Mouse (Mus musculus) thymus, adult 2 months (tissue): ENCODE measurements around the gene Lyar. TPM values are rescaled to one million over a fixed set of nuclear protein-coding genes. Genes with fewer than 3 reads are reported as not detected.
A peak's percentile ranks its signal among the peaks of the same experiment; 100 is the strongest.

Experiments
- DNase-seq: peaks from one replicate; pipeline ENCODE4 v3.0.0; 2021
- H3K27ac ChIP-seq: fragments of 200-500 bp; 2 replicates; pipeline ENCODE4 v1.5.1; 2012; ENCODE audit warnings: low read length, control low read depth; ENCODE audit not compliant: control insufficient read depth, insufficient read depth
- H3K27me3 ChIP-seq: fragments of 200-500 bp; 2 replicates; pipeline ENCODE4 v1.6.1; 2012; ENCODE audit warnings: mild to moderate bottlenecking, low read length, moderate library complexity, mixed read lengths; ENCODE audit not compliant: control insufficient read depth, insufficient read depth
- H3K36me3 ChIP-seq: fragments of 200-500 bp; 2 replicates; pipeline ENCODE4 v1.6.1; 2012; ENCODE audit warnings: mild to moderate bottlenecking, low read length, moderate library complexity; ENCODE audit not compliant: control insufficient read depth, insufficient read depth
- H3K4me1 ChIP-seq: fragments of 200-500 bp; replicated peaks from 2 replicates; pipeline ENCODE4 v1.6.1; 2012; ENCODE audit warnings: low read length; ENCODE audit not compliant: control insufficient read depth, insufficient read depth
- H3K4me3 ChIP-seq: fragments of 200-500 bp; 2 replicates; pipeline ENCODE4 v1.5.1; 2012; ENCODE audit warnings: mild to moderate bottlenecking, low read length, control low read depth, moderate library complexity; ENCODE audit not compliant: control insufficient read depth, insufficient read depth
- CTCF ChIP-seq: fragments of 200-500 bp; IDR thresholded peaks from 2 replicates; pipeline ENCODE4 v1.5.1; 2012; ENCODE audit warnings: mild to moderate bottlenecking, control low read depth, low read length, moderate library complexity, borderline replicate concordance; ENCODE audit not compliant: control insufficient read depth, poor library complexity, insufficient read depth; ENCODE audit errors: extremely low read depth
- POLR2A ChIP-seq: fragments of 200-500 bp; IDR thresholded peaks from 2 replicates; pipeline ENCODE4 v1.6.1; 2012; ENCODE audit warnings: mild to moderate bottlenecking, low read length, control low read depth, moderate library complexity; ENCODE audit not compliant: control insufficient read depth, poor library complexity, insufficient read depth; ENCODE audit errors: extremely low read depth
- WGBS: fragments of 180-500 bp; shearing (Covaris S2); methylation state at CpG from one replicate; pipeline ENCODE4 v1.1.7; 2018; 5-methylcytosine and 5-hydroxymethylcytosine counted together
- polyA plus RNA-seq: library from polyadenylated mRNA; depleted of rRNA; stranded (reverse); fragments of >200 nt; gene quantifications from 2 replicates; pipeline ENCODE4 v1.2.3, GENCODE M21; 2012; rRNA removed

Gene Lyar
- 8.1 and 8.4 TPM in 2 replicates for polyA plus RNA-seq

DNA sequence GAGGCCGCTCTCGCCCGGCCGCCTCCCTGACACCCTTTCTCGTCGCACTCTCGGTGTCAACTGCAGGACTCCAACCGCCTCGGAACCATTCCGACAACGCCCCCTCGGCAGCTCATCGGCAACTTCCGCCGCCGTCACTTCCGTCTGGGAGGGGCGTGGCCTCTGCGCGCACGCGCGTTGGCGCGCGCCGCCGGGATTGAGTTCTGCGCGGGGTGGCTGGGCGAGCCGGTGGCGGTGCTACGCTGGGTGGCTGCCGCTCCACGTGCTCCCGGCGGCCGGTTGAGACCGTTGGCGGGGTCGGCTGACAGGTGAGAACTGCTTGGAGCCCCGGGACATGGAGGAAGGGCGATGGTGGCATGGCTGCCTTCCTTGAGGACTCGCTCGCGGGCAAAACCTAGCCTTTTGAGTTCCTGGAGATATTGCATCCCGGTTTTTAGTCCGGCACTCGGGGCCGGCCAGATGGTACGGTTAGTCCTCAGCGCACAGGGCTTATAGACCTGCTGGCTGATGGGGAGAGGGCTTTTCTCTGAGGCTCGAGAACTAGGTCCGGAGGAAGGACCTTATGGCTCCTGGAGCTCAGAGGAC lies at the start of gene Lyar, which contains the start of gene Zbtb49:
TSS of gene Lyar (plus strand) at position 143 of the 585 bp plus-strand sequence.
TSS of gene Zbtb49 (minus strand) at position 130 of the 585 bp plus-strand sequence.
- TF ChIP-seq POLR2A (peak; percentile 67), CTCF (no peak)
- under 1% methylated on average over 55 of the region's 55 CpGs for WGBS
- peaks cover 13% of the 10 kb centered on the region for H3K4me1 ChIP-seq
- H3K27me3 ChIP-seq: no peaks in the 10 kb centered on the region
- no peaks in the 10 kb centered on the region for H3K36me3 ChIP-seq
- H3K4me3 ChIP-seq: peak within 1 kb of the TSS; percentile 93
- DNase-seq: peak; percentile 97
- H3K27ac ChIP-seq: peak within 1 kb of the TSS; percentile 7; the same call in 1 of the 2 replicates

DNA sequence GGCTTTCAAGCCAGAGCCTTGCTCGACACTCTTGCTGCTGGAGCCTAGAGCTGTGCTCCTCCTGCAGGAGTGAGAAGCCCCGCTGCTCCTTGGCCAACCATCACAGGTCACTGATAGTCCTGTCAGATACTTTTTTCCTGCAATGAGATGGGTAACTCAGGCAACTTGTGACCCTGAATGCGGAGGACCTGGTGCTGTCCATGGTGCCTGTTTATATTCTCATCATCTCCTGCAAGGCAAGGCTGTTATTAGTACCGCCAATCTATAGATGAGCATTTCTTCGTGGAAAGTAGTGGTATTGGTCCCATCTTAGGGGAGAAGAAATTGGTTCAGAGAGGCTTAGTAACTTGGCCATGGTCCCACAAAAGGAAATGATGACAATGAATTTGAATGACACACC lies 46.5 kb upstream of the Lyar start:
- Histone ChIP-seq H3K36me3 (no peaks in the 10 kb centered on the region), H3K27me3 (no peaks in the 10 kb centered on the region), H3K4me3 (no peak overlapping the region), H3K27ac (no peak overlapping the region), H3K4me1 (no peaks in the 10 kb centered on the region)
- TF ChIP-seq CTCF: no peak
- TF ChIP-seq POLR2A: no peak
- 61% methylated on average over 5 of the region's 5 CpGs for WGBS
- DNase-seq: no peak

GRCm38 (mm10) chr5:38174256-38174912 lies 45.9 kb upstream of the Lyar start:
- no peak for DNase-seq
- no peaks in the 10 kb centered on the region for H3K4me1 ChIP-seq
- no peak overlapping the region for H3K27ac ChIP-seq
- H3K36me3 ChIP-seq: no peaks in the 10 kb centered on the region
- H3K4me3 ChIP-seq: no peak overlapping the region
- WGBS: 85% methylated on average over 16 of the region's 16 CpGs
- no peak for TF ChIP-seq POLR2A
- no peak for TF ChIP-seq CTCF
- no peaks in the 10 kb centered on the region for H3K27me3 ChIP-seq

- H3K27ac ChIP-seq: no peak overlapping the region
- H3K4me3 ChIP-seq: no peak overlapping the region
- no peaks in the 10 kb centered on the region for H3K36me3 ChIP-seq
- H3K4me1 ChIP-seq: no peaks in the 10 kb centered on the region
- H3K27me3 ChIP-seq: no peaks in the 10 kb centered on the region
- no peak for DNase-seq
- 84% methylated on average over 6 of the region's 6 CpGs for WGBS
- TF ChIP-seq POLR2A (no peak), CTCF (no peak)
These were observed 35.5 kb upstream of the Lyar start for GRCm38 (mm10) chr5:38184688-38185285.

- Histone ChIP-seq H3K4me1 (no peaks in the 10 kb centered on the region), H3K27ac (no peak overlapping the region), H3K4me3 (no peak overlapping the region), H3K27me3 (no peaks in the 10 kb centered on the region), H3K36me3 (no peaks in the 10 kb centered on the region)
- no peak for DNase-seq
- WGBS: 88% methylated on average over 2 of the region's 2 CpGs
- TF ChIP-seq CTCF: no peak
- TF ChIP-seq POLR2A: no peak
These were observed 33.3 kb upstream of the Lyar start for GRCm38 (mm10) chr5:38187006-38187405.

DNA sequence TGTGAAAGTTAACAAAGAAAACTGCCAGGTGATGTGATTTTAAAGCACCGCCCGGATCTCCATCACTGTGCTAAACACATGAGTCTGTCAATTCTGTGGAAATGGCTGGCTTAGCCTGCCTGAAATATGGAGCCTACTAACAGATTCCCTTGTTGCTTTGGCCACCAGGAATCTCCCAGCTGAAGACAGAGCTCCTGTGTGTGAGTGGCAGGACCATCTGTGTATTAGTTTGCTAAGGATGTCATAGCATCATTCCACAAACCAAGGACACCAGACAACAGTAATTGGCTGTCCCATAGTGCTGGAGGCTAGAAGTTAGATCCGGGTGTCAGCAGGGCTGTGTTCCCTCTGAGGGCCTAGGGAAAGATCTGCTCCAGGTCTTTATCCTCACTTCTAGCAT lies 29.4 kb upstream of the Lyar start:
- WGBS: 96% methylated on average over 3 of the region's 3 CpGs
- no peak for DNase-seq
- H3K4me1 ChIP-seq: no peaks in the 10 kb centered on the region
- H3K27me3 ChIP-seq: no peaks in the 10 kb centered on the region
- H3K36me3 ChIP-seq: no peaks in the 10 kb centered on the region
- no peak overlapping the region for H3K27ac ChIP-seq
- no peak overlapping the region for H3K4me3 ChIP-seq
- TF ChIP-seq CTCF (no peak), POLR2A (no peak)
